Mouse (Mus musculus) heart, adult 2 months (tissue): ENCODE measurements around the gene Nadsyn1. TPM values are rescaled to one million over a fixed set of nuclear protein-coding genes. Genes with fewer than 3 reads are reported as not detected.

ENCODE experiments used
- DNase-seq, 2 experiments: peaks; one replicate each; pipeline ENCODE4 v3.0.0; 2021
- H3K27ac ChIP-seq: fragments of 200-600 bp; 2 replicates; pipeline ENCODE4 v1.8.1; 2022
- H3K27me3 ChIP-seq: fragments of 200-500 bp; 2 replicates; pipeline ENCODE4 v1.6.1; 2012; ENCODE audit warnings: mild to moderate bottlenecking, low read length, inconsistent platforms, mixed read lengths; ENCODE audit not compliant: control insufficient read depth, insufficient read depth
- H3K36me3 ChIP-seq: fragments of 200-500 bp; 2 replicates; pipeline ENCODE4 v1.6.1; 2012; ENCODE audit warnings: low read length, inconsistent platforms; ENCODE audit not compliant: control insufficient read depth, insufficient read depth
- H3K4me1 ChIP-seq: fragments of 200-500 bp; 2 replicates; pipeline ENCODE4 v1.6.1; 2011; ENCODE audit warnings: low read length; ENCODE audit not compliant: control insufficient read depth, insufficient read depth
- H3K4me3 ChIP-seq: fragments of 200-600 bp; 2 replicates; pipeline ENCODE4 v1.8.1; 2022
- H3K79me2 ChIP-seq: fragments of 200-500 bp; replicated peaks from 2 replicates; pipeline ENCODE4 v1.6.1; 2012; ENCODE audit warnings: mild to moderate bottlenecking, inconsistent platforms, low read length, moderate library complexity, mixed read lengths; ENCODE audit not compliant: control insufficient read depth, insufficient read depth
- H3K9ac ChIP-seq: fragments of 200-500 bp; 2 replicates; pipeline ENCODE4 v1.6.1; 2012; ENCODE audit warnings: low read depth, mild to moderate bottlenecking, control low read depth, inconsistent platforms, low read length, mixed read lengths
- CTCF ChIP-seq: fragments of 200-600 bp; IDR thresholded peaks from 2 replicates; pipeline ENCODE4 v1.8.1; 2022; ENCODE audit warnings: antibody characterized with exemption, mild to moderate bottlenecking, moderate library complexity
- EP300 ChIP-seq: fragments of 200-500 bp; IDR thresholded peaks from 2 replicates; pipeline ENCODE4 v1.6.1; 2011; ENCODE audit warnings: low read depth, low read length, control low read depth; ENCODE audit not compliant: insufficient read depth
- POLR2A ChIP-seq: fragments of 200-500 bp; IDR thresholded peaks from 2 replicates; pipeline ENCODE4 v1.6.1; 2011; ENCODE audit warnings: mild to moderate bottlenecking, low read depth, low read length, control low read depth; ENCODE audit not compliant: insufficient read depth
- whole genome bisulfite sequencing: fragments of 180-500 bp; shearing (Covaris S2); methylation state at CpG from one replicate; pipeline ENCODE4 v1.1.7; 2018; 5-methylcytosine and 5-hydroxymethylcytosine counted together
- intact Hi-C: fragments of 180-260 bp; cut with DNase I; formaldehyde crosslinking; loops from one replicate; pipeline ENCODE4 v1.15.1; 2025
- polyA plus RNA-seq: library from polyadenylated mRNA; depleted of rRNA; stranded (reverse); fragments of >200 nt; gene quantifications from 2 replicates; pipeline ENCODE4 v1.2.3, GENCODE M21; 2012
- total RNA-seq, 2 experiments: library from RNA; stranded (reverse); gene quantifications; 2 replicates each; pipeline ENCODE4 v1.2.3; 2021

Nadsyn1 gene
- total and polyA plus RNA-seq, 3 experiments, result 3.8 to 6.1 (median 4.3) TPM

DNA sequence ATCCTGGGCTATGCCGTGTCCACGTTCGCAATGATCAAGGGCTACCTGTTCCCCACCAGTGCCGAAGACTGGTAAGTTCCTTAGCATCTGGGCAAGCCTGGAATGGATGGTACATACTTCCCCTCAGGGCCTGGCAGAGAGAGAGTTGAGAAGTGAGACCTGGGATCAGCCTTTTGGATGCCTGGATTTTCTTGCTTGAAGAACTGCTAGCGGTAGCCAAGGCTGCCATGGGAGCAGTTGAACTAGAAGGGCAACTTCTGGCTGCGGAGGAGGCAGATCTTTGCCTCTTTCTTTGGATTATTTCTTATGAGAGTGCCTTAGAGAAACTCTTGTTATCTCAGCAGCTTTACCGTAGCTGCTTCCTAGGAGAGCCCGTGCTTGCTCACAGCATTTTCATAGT, 18.7 kb upstream of the Nadsyn1 start:
- Histone ChIP-seq H3K4me3 (no peak overlapping the region), H3K27ac (no peak overlapping the region), H3K9ac (no peak overlapping the region), H3K27me3 (no peaks in the 10 kb centered on the region), H3K36me3 (no peaks in the 10 kb centered on the region), H3K79me2 (no peaks in the 10 kb centered on the region), H3K4me1 (no peaks in the 10 kb centered on the region)
- 95% methylated on average over 8 of the region's 8 CpGs for WGBS
- DNase-seq, result no peak
- intact Hi-C loops, result no loop called here
- TF ChIP-seq EP300 (no peak), POLR2A (no peak), CTCF (no peak)

DNA sequence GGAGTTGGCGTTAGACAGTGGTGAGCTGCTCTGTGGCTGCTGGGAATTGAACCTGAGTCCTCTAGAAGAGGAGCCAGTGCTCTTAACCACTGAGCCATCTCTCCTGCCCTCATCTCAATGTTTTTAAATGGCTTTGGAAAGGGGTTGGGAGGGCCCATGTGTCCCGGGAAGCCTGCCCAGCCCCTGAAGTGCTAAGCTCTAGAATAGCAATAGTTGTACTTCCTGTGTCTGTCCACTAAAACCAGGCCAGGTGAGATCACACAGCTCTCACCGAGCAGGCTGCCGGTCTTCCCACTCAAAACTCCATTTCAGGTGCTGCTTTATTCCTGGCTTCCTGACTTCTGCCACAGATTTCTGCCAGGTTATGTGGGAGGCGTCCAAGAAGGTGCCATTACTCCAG, 17.5 kb upstream of the Nadsyn1 start:
- Histone ChIP-seq H3K36me3 (no peaks in the 10 kb centered on the region), H3K4me1 (no peaks in the 10 kb centered on the region), H3K79me2 (no peaks in the 10 kb centered on the region), H3K4me3 (no peak overlapping the region), H3K9ac (no peak overlapping the region), H3K27ac (no peak overlapping the region), H3K27me3 (no peaks in the 10 kb centered on the region)
- no peak for DNase-seq
- intact Hi-C loops, result no loop called here
- 90% methylated on average over 5 of the region's 5 CpGs for WGBS
- TF ChIP-seq EP300 (no peak), POLR2A (no peak), CTCF (no peak)

DNA sequence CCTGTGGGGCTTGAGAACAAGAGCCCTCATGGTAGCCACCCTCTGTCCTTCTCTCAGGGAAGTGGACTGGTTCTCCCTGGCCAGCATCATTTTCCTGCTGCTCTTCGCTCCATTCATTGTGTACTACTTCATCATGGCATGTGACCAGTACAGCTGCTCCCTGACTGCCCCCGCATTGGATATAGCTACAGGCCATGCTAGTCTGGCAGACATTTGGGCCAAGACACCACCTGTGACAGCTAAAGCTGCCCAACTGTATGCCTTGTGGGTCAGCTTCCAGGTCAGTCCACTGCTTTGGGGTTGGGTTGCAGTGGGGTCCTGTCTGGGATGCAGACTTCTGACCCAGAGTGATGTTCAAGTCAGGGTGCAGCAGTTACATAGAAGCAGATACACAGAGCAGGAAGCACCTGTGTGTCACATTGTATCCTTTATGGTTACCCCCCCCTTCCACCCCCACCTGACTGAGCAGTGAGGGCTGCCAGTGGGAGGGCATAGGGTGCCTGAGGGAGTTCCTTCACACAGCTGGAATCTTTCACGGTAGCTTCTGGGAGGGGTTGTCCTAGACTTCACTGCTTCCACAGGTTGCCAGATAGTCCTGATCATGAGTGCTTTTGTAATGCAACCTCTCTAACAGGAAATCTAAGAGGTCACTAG, 15.2 kb upstream of the Nadsyn1 start:
- intact Hi-C loops, result loop anchor here (10.0 kb wide), 1 partner anchor 237 kb away; no protein-coding TSS in a partner anchor
- H3K4me3 ChIP-seq, result no peak overlapping the region
- no peaks in the 10 kb centered on the region for H3K4me1 ChIP-seq
- no peak for DNase-seq
- no peak overlapping the region for H3K27ac ChIP-seq
- H3K79me2 ChIP-seq, result no peaks in the 10 kb centered on the region
- WGBS, result 71% methylated on average over 3 of the region's 3 CpGs
- H3K36me3 ChIP-seq, result no peaks in the 10 kb centered on the region
- H3K9ac ChIP-seq, result no peak overlapping the region
- H3K27me3 ChIP-seq, result no peaks in the 10 kb centered on the region
- TF ChIP-seq CTCF (no peak), EP300 (no peak), POLR2A (no peak)

DNA sequence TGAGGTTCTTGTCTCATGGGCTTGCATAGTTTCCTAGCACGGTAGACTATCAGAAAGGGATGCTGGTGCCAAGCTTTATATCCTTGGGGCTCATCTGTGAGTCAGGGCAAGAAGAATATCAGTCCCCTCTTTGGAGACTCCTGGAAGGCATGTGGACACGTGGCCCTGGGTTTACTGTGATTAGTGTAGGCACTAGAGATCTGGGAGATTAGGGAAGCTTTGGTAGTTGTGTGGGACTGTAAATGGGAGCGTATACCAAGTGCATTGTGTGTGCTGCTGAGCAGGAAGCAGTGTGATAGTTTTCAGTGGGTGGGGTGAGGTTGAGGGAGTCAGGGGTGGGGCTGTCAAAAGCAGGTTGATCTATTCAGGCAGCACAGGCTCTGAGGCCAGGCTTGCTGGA, 12.3 kb upstream of the Nadsyn1 start:
- 47% methylated on average over 3 of the region's 3 CpGs for WGBS
- no peaks in the 10 kb centered on the region for H3K27me3 ChIP-seq
- peaks cover 1% of the 10 kb centered on the region; the same call in 1 of the 2 replicates for H3K4me1 ChIP-seq
- no peaks in the 10 kb centered on the region for H3K36me3 ChIP-seq
- no peak overlapping the region for H3K27ac ChIP-seq
- no peak overlapping the region for H3K9ac ChIP-seq
- intact Hi-C loops, result loop anchor here (10.0 kb wide), 1 partner anchor 240 kb away; no protein-coding TSS in a partner anchor
- H3K79me2 ChIP-seq, result no peaks in the 10 kb centered on the region
- no peak overlapping the region for H3K4me3 ChIP-seq
- DNase-seq, result no peak
- TF ChIP-seq CTCF (no peak), POLR2A (no peak), EP300 (no peak)

DNA sequence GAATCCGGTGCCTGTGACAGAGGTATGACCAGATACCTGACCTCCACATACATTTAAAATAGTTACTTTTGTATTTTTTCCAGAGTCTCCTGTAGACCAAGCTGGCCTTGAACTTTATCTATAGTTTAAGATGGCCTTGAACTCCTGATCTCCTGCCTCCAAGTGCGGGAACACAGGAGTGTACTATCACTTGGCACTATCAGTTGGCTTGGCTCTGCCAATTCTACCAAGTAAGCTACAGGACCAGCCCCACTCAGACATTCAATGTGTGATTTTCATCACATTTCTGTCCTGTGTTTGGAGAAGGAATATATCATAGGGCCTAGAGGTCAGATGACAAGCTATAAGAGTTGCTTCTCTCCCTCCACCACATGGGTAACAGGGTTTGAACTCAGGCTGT, 11.7 kb upstream of the Nadsyn1 start:
- H3K4me1 ChIP-seq, result peaks cover 1% of the 10 kb centered on the region; the same call in 1 of the 2 replicates
- H3K36me3 ChIP-seq, result no peaks in the 10 kb centered on the region
- no peaks in the 10 kb centered on the region for H3K27me3 ChIP-seq
- WGBS, result 82% methylated on average over 2 of the region's 2 CpGs
- DNase-seq, result no peak
- intact Hi-C loops, result loop anchor here (10.0 kb wide), 1 partner anchor 240 kb away; no protein-coding TSS in a partner anchor
- TF ChIP-seq EP300 (no peak), CTCF (no peak), POLR2A (no peak)
- H3K79me2 ChIP-seq, result no peaks in the 10 kb centered on the region
- no peak overlapping the region for H3K27ac ChIP-seq
- no peak overlapping the region for H3K4me3 ChIP-seq
- H3K9ac ChIP-seq, result no peak overlapping the region

DNA sequence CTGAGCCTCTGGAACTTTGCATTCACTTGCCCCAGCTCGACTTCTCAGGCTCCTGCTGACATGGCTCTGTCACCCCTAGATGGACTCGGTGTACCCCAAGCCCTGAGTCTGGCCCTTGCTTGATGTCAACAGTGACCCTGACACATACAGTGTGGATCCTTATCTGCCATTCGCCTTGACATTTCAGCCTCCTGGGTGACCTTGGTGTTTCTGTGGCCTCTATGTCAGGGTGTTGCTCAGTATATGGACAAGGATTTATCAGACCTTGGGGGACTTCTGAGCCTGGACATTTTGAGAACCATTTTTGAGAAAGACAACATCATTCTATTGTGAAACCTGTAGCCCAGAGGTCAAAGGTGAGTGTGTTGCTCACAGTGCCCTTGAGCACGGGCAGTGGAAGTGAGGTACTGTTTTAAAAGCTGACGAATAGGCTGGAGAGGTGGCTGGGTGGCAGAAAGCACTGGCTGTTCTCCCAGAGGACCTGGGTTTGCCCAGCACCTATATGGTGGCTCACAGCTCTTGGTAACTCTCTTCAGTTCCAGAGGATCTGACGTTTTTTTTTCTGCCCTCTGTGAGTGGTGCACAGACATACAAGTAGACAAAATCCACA, 11.0 kb upstream of the Nadsyn1 start:
- no peaks in the 10 kb centered on the region for H3K79me2 ChIP-seq
- H3K4me3 ChIP-seq, result no peak overlapping the region
- H3K27ac ChIP-seq, result no peak overlapping the region
- H3K9ac ChIP-seq, result no peak overlapping the region
- no peaks in the 10 kb centered on the region for H3K27me3 ChIP-seq
- intact Hi-C loops, result loop anchor here (10.0 kb wide), 1 partner anchor 241 kb away; no protein-coding TSS in a partner anchor
- no peak for DNase-seq
- H3K36me3 ChIP-seq, result no peaks in the 10 kb centered on the region
- no peak for TF ChIP-seq CTCF
- no peak for TF ChIP-seq EP300
- no peak for TF ChIP-seq POLR2A
- WGBS, result 82% methylated on average over 6 of the region's 6 CpGs
- H3K4me1 ChIP-seq, result peaks cover 1% of the 10 kb centered on the region; the same call in 1 of the 2 replicates
